Mouse (Mus musculus) embryonic facial prominence, embryonic 11.5 days (tissue): ENCODE data around the gene Tollip. TPM values are rescaled to one million over a fixed set of nuclear protein-coding genes. Genes with fewer than 3 reads are reported as not detected.

Experiments
- ATAC-seq: fragments of 200-750 bp; cut with Nextera tagmentation; replicated peaks from 2 replicates; pipeline ENCODE4 v1.8.0; 2017; ENCODE audit warnings: low read depth; ENCODE audit not compliant: insufficient number of reproducible peaks, low FRiP score, low TSS enrichment
- DNase-seq: peaks from one replicate; pipeline ENCODE4 v3.0.0-alpha.2; 2015; ENCODE audit warnings: low spot score
- H3K27ac ChIP-seq: fragments of 300-500 bp; sonication (generic); replicated peaks from 2 replicates; pipeline ENCODE4 v1.5.1; 2014; ENCODE audit warnings: mild to moderate bottlenecking, low read depth, low read length, control low read depth
- H3K27me3 ChIP-seq: fragments of 300-500 bp; sonication (generic); 2 replicates; pipeline ENCODE4 v1.6.1; 2014; ENCODE audit warnings: mild to moderate bottlenecking, low read length, moderate library complexity, mixed read lengths; ENCODE audit not compliant: control insufficient read depth, insufficient read depth
- H3K36me3 ChIP-seq: fragments of 300-500 bp; sonication (generic); replicated peaks from 2 replicates; pipeline ENCODE4 v1.6.1; 2014; ENCODE audit warnings: low read depth, mild to moderate bottlenecking, low read length, moderate library complexity, mixed read lengths; ENCODE audit not compliant: control insufficient read depth, insufficient read depth
- H3K4me1 ChIP-seq: fragments of 300-500 bp; sonication (generic); 2 replicates; pipeline ENCODE4 v1.6.1; 2014; ENCODE audit warnings: low read length, mixed read lengths; ENCODE audit not compliant: control insufficient read depth, insufficient read depth
- H3K4me2 ChIP-seq: fragments of 300-500 bp; sonication (generic); 2 replicates; pipeline ENCODE4 v1.6.1; 2014; ENCODE audit warnings: low read depth, mild to moderate bottlenecking, control low read depth, low read length, moderate library complexity
- H3K4me3 ChIP-seq: fragments of 300-500 bp; sonication (generic); 2 replicates; pipeline ENCODE4 v1.5.1; 2014; ENCODE audit warnings: low read depth, low read length, control low read depth
- H3K9ac ChIP-seq: fragments of 300-500 bp; sonication (generic); replicated peaks from 2 replicates; pipeline ENCODE4 v1.6.1; 2014; ENCODE audit warnings: mild to moderate bottlenecking, control low read depth, low read length
- H3K9me3 ChIP-seq: fragments of 300-500 bp; sonication (generic); replicated peaks from 2 replicates; pipeline ENCODE4 v1.6.1; 2016; ENCODE audit warnings: mild to moderate bottlenecking, low read length, inconsistent platforms, mixed read lengths; ENCODE audit not compliant: control insufficient read depth
- WGBS: fragments of 180-500 bp; shearing (Covaris S2); extraction: QIAGEN DNeasy Blood & Tissue Kit; methylation state at CpG from one replicate; pipeline ENCODE4 v1.1.7; 2014; 5-methylcytosine and 5-hydroxymethylcytosine counted together
- polyA plus RNA-seq: library from polyadenylated mRNA; unstranded; fragments of >200 nt; fragmentation: Nextera tagmentation; extraction: Ambion mirVana; gene quantifications from 2 replicates; pipeline ENCODE4 v1.2.1, GENCODE M21; 2014

Tollip gene
- polyA plus RNA-seq, 1 experiment from 2014 or later, result 39.3 TPM

DNA sequence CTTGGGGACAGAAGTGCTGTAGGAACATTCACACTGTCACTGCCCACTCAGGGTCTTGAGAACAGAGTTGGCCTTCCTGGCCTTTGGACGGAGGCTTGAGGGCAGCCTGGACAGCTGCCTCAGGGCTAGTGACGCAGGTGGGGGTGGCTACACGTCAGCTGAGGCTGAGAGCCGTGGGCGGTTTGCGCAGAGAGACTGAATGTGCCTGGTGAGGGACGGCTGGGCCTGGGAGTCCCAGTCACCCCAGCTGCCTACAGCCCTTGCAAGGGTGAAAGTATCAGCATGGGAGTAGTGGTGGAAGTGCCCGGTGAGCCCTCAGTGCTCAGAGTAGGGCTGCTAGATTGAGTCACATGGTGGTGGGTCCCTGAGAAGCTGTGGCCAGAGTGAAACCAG, 37.9 kb upstream of the Tollip start:
- Histone ChIP-seq H3K4me3 (no peak overlapping the region), H3K9ac (no peak overlapping the region), H3K4me1 (no peaks in the 10 kb centered on the region), H3K36me3 (no peaks in the 10 kb centered on the region), H3K27me3 (peaks cover 14% of the 10 kb centered on the region), H3K9me3 (no peaks in the 10 kb centered on the region), H3K27ac (no peak overlapping the region), H3K4me2 (no peak overlapping the region)
- ATAC-seq, result no peak
- WGBS, result 79% methylated on average over 8 of the region's 8 CpGs
- no peak for DNase-seq

DNA sequence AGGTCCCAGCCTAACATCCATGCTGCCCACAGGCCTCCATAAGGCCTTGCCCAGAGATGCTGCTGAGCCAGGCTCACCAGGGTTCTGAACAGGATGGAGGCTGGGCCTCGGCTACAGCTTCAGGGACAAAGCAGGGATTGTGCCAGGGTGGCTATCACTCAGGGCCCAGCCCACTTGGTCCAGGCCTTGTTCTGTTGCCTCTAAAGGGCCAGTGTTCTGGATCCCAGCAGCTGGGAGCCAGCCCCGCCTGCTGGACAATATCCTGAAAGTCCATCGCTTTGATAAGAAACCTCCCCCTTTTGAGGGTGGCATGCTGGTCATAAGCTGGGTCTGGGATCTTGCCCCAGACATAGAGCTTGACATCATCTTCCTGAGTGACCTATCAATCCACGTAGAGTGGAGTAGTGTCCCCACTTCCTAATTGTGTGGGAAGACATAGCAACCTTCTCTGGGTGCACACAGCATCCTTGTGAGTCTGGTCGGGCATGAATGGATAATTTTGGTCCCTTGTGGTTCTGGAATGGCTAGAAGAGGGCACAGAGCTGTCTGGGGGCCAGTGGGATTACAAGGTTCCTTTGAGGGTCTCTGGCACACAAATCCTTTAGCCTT, 37.4 kb upstream of the Tollip start:
- 55% methylated on average over 5 of the region's 5 CpGs for WGBS
- Histone ChIP-seq H3K4me2 (no peak overlapping the region), H3K9ac (no peak overlapping the region), H3K4me3 (no peak overlapping the region), H3K9me3 (no peaks in the 10 kb centered on the region), H3K27ac (no peak overlapping the region), H3K27me3 (peaks cover 19% of the 10 kb centered on the region), H3K4me1 (no peaks in the 10 kb centered on the region), H3K36me3 (no peaks in the 10 kb centered on the region)
- ATAC-seq (no peak), DNase-seq (no peak)

DNA sequence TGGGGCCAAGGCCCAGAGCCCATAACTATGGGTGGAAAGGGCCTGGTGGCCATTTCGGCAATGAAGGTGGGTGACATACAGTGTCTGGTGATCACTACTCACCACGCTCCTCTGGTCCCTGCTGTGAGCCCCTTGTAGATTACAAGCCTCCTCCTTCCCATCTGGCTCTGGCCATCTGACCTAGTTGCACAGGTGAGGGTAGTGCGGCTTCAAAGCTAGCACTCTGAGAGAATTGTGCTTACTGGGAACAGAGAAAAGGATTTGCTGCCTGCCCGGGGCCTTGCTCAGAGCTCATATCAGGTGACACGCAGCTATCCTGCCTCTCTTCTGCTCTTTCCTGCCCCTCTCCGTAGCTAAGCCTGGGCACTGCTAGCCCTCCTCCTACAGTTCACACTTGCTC, 35.3 kb upstream of the Tollip start:
- DNase-seq (no peak), ATAC-seq (no peak)
- H3K4me2 ChIP-seq, result no peak overlapping the region
- H3K4me3 ChIP-seq, result no peak overlapping the region
- H3K9me3 ChIP-seq, result no peaks in the 10 kb centered on the region
- no peaks in the 10 kb centered on the region for H3K36me3 ChIP-seq
- 78% methylated on average over 6 of the region's 6 CpGs for WGBS
- H3K27me3 ChIP-seq, result peaks cover 38% of the 10 kb centered on the region
- H3K27ac ChIP-seq, result no peak overlapping the region
- no peaks in the 10 kb centered on the region; the same call in none of the 2 replicates for H3K4me1 ChIP-seq
- no peak overlapping the region for H3K9ac ChIP-seq

DNA sequence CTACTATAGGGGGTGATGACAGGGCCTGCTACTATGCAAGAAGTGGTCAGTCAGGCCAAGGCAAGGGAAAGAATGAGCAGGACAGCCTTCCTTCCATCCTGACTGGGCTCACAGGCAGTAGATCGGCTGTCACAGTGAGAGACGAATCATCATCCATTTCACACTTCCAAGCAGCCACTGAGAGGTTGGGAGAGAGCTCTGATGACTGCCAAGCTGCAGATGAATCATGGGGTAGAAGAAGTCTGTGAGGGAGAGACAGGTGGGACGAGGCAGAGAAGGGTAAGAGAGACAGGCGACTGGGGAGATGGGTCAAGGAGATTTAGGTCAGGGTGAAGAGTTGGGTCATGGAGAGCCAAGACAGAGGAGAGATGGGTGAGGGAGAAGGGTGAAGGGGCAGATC, 34.6 kb upstream of the Tollip start:
- no peak overlapping the region for H3K9ac ChIP-seq
- H3K27ac ChIP-seq, result no peak overlapping the region
- no peaks in the 10 kb centered on the region for H3K9me3 ChIP-seq
- no peaks in the 10 kb centered on the region; the same call in none of the 2 replicates for H3K4me1 ChIP-seq
- DNase-seq (no peak), ATAC-seq (no peak)
- H3K36me3 ChIP-seq, result no peaks in the 10 kb centered on the region
- H3K4me2 ChIP-seq, result no peak overlapping the region
- 82% methylated on average over 4 of the region's 4 CpGs for WGBS
- H3K4me3 ChIP-seq, result no peak overlapping the region
- H3K27me3 ChIP-seq, result peaks cover 44% of the 10 kb centered on the region

DNA sequence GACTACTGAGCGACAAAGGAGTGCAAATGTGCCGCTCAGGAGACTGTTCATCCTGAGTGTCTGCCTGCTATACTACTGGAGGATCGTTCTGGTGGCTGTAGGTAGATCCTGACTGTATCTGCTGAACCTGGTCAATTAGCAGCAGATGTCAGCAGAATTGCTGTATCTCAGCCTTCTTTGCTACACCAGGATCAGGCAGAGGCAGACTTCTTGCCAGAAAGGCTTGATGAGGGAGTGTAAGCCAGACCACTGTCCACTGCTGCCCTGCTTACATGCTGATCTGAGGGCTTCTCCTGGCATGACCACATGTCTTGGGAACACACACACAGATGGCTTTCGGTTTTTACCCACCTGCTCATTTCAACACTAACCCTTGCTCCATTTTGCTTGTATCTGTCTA, 33.5 kb upstream of the Tollip start:
- no peak overlapping the region for H3K4me3 ChIP-seq
- H3K9me3 ChIP-seq, result no peaks in the 10 kb centered on the region
- H3K27me3 ChIP-seq, result peaks cover 49% of the 10 kb centered on the region
- no peak overlapping the region for H3K4me2 ChIP-seq
- no peak for DNase-seq
- H3K27ac ChIP-seq, result no peak overlapping the region
- 90% methylated on average over 4 of the region's 4 CpGs for WGBS
- ATAC-seq, result no peak
- H3K4me1 ChIP-seq, result no peaks in the 10 kb centered on the region; the same call in none of the 2 replicates
- no peak overlapping the region for H3K9ac ChIP-seq
- H3K36me3 ChIP-seq, result no peaks in the 10 kb centered on the region

DNA sequence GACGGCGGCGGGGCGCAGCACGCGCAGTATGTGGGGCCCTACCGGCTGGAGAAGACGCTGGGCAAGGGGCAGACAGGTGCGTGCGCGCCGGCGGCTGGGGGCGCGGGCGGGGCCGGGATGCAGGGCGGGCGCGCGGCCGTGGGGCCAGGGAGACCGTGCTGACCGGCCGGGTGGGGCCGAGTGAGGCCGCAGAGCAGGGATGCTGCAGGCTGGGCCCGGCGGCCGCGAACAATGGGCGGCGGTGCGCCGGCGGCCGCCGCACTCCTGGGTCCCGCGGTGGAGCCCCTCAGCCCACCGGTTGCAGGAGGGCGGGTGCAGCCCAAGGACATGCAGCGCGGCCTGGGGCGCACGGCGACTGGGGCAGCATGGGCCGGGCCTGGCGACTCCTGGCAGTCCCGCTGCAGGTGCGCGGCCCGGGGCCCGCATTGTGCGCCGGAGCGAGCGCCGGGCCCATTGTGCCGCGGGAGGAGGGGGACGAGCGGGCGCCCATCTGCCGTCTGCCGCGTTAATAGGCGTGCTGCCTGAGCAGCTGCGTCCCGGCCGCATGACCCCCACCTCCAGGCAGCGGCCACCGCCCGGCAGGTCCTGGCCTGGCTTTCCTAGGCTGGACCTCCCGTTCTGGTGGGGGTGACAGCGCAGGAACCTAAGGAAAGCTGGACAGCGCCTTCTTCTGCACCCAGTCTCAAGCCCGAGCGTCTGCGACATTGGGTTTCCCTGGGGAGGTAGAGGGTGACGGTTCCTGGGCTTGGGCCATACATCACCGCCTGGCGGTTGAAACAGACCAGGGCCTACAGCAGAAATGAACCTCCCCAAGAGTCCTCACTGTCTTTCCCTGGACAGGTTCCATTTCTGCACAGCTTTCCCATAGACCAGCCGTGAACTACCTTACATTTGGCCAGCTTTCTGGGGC, 32.1 kb upstream of the Tollip start:
- H3K9me3 ChIP-seq, result no peaks in the 10 kb centered on the region
- H3K4me3 ChIP-seq, result peak overlapping the region; percentile 52
- peak overlapping the region; percentile 89 for H3K4me2 ChIP-seq
- DNase-seq (peak; percentile 33), ATAC-seq (peak; percentile 53)
- peak overlapping the region; percentile 72 for H3K9ac ChIP-seq
- peak overlapping the region; percentile 65 for H3K27ac ChIP-seq
- peaks cover 49% of the 10 kb centered on the region for H3K27me3 ChIP-seq
- H3K36me3 ChIP-seq, result no peaks in the 10 kb centered on the region
- whole genome bisulfite sequencing, result under 1% methylated on average over 42 of the region's 84 CpGs
- no peaks in the 10 kb centered on the region; the same call in none of the 2 replicates for H3K4me1 ChIP-seq

DNA sequence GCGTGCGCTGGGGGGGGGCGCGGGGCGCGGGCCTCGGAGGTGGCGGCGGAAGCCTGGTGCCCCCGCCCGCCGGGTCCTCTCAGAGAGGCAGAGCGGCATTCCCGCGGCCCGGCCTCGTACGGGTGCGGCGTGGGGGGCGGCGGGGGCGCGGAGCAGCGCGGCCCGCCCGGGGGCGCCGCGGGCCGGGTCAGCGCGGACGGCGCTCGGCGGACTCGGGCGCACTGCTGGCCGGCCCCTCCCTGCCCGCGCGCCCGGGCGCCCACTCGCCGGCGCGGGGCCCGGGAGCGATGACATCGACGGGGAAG, 31.4 kb upstream of the Tollip start:
- DNase-seq (no peak), ATAC-seq (0 out of 2 replicates have a peak, but pooled peaks have one; percentile 5)
- 4% methylated on average over 17 of the region's 54 CpGs for WGBS
- Histone ChIP-seq H3K4me1 (no peaks in the 10 kb centered on the region; the same call in none of the 2 replicates), H3K9ac (peak overlapping the region; percentile 72), H3K27me3 (peaks cover 49% of the 10 kb centered on the region), H3K36me3 (no peaks in the 10 kb centered on the region), H3K4me3 (peak overlapping the region; percentile 52), H3K9me3 (no peaks in the 10 kb centered on the region), H3K4me2 (peak overlapping the region; percentile 89), H3K27ac (peak overlapping the region; percentile 65; the same call in 1 of the 2 replicates)
